Mouse (Mus musculus) brain, embryonic 14.5 days (tissue): Measurements from ENCODE around the gene Paqr8. TPM values are rescaled to one million over a fixed set of nuclear protein-coding genes. Genes with fewer than 3 reads are reported as not detected.

Experiments
- DNase-seq: peaks from one replicate; pipeline ENCODE4 v3.0.0-alpha.2; 2011; ENCODE audit warnings: low read depth
- CTCF ChIP-seq: fragments of 200-500 bp; IDR thresholded peaks from 2 replicates; pipeline ENCODE4 v1.5.1; 2012; ENCODE audit warnings: inconsistent platforms, mild to moderate bottlenecking, moderate library complexity, borderline replicate concordance; ENCODE audit not compliant: insufficient read depth, insufficient read length; ENCODE audit errors: extremely low read depth
- POLR2A ChIP-seq: fragments of 200-500 bp; IDR thresholded peaks from 2 replicates; pipeline ENCODE4 v1.6.1; 2012; ENCODE audit warnings: mild to moderate bottlenecking, inconsistent platforms, borderline replicate concordance; ENCODE audit not compliant: poor library complexity, insufficient read depth, insufficient read length, severe bottlenecking; ENCODE audit errors: extremely low read depth
- polyA plus RNA-seq: library from polyadenylated mRNA; depleted of rRNA; stranded (reverse); fragments of >200 nt; gene quantifications from 2 replicates; pipeline ENCODE4 v1.2.3, GENCODE M21; 2012

Paqr8 gene
- polyA plus RNA-seq, 1 experiment: 30.7 TPM

GRCm38 (mm10) chr1:20879361-20879760 lies 11.0 kb upstream of the Paqr8 start:
- no peak for DNase-seq
- TF ChIP-seq CTCF (no peak), POLR2A (no peak)

GRCm38 (mm10) chr1:20883079-20883478 lies 7.3 kb upstream of the Paqr8 start:
- TF ChIP-seq POLR2A: no peak
- TF ChIP-seq CTCF: no peak

GRCm38 (mm10) chr1:20889677-20890403 lies 566 bp upstream of the Paqr8 start:
- no peak for DNase-seq
- TF ChIP-seq CTCF: no peak
- no peak for TF ChIP-seq POLR2A

More at GRCm38 (mm10) chr1:20883079-20883478, 7.3 kb upstream of the Paqr8 start:
- DNase-seq: no peak

GRCm38 (mm10) chr1:20890941-20891399 lies 564 bp downstream of the Paqr8 start:
- peak; percentile 87 for DNase-seq
- TF ChIP-seq CTCF: peak; percentile 47; the same call in 1 of the 2 replicates
- no peak for TF ChIP-seq POLR2A

GRCm38 (mm10) chr1:20893059-20893458 lies 2.7 kb downstream of the Paqr8 start:
- DNase-seq: peak; percentile 19
- TF ChIP-seq CTCF (no peak), POLR2A (no peak)

- no peak for DNase-seq
- TF ChIP-seq CTCF (no peak), POLR2A (no peak)
Observed at GRCm38 (mm10) chr1:20898391-20898790, 8.0 kb downstream of the Paqr8 start.

- no peak for TF ChIP-seq POLR2A
- no peak for TF ChIP-seq CTCF
- DNase-seq: no peak
Observed at GRCm38 (mm10) chr1:20900336-20900735, 9.9 kb downstream of the Paqr8 start.

- peak; percentile 91 for DNase-seq
- TF ChIP-seq CTCF (no peak), POLR2A (no peak)
Observed at GRCm38 (mm10) chr1:20905501-20906127, 15.2 kb downstream of the Paqr8 start.

- peak; percentile 88 for DNase-seq
- TF ChIP-seq POLR2A: no peak
- TF ChIP-seq CTCF: no peak
Observed at GRCm38 (mm10) chr1:20906128-20906515, 15.7 kb downstream of the Paqr8 start.

- no peak for TF ChIP-seq POLR2A
- TF ChIP-seq CTCF: no peak
- DNase-seq: peak; percentile 80
Observed at GRCm38 (mm10) chr1:20908541-20908940, 18.1 kb downstream of the Paqr8 start.

GRCm38 (mm10) chr1:20912115-20912514 lies 21.7 kb downstream of the Paqr8 start:
- TF ChIP-seq POLR2A: no peak
- no peak for TF ChIP-seq CTCF

More at GRCm38 (mm10) chr1:20912115-20912514, 21.7 kb downstream of the Paqr8 start:
- DNase-seq: no peak
